Mouse (Mus musculus): ENCODE data around the gene Dusp5. TPM values are rescaled to one million over a fixed set of nuclear protein-coding genes. Genes with fewer than 3 reads are reported as not detected.

Gene Dusp5
- total and polyA plus RNA-seq, 2 experiments from 2014 or later = 9.8 to 26.0 TPM

DNA sequence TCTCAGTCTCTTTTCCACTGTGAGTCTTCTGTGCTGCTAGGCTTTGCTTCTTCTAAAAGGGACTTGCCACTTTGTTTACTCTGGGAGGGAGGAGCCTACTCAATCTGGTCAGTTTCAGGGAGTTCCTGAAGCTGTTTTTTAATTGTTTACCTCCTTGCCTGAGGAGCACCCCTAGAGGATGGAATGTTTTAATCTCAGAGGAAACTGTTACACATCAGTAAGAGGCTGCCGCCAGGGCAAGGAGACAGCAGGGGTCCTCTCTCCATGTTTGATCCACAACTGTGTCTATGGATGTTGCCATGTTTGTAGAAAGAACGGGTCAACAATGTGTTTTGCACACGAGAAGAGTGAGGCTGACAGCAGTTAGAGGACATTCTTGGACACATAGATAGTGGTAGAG lies 31.5 kb downstream of the Dusp5 start:
- Histone ChIP-seq H3K4me3 (ENCODE audit: low read length) (no peak overlapping the region), H3K27me3 (ENCODE audit: insufficient read depth, low read length) (no peaks in the 10 kb centered on the region), H3K27ac (no peak overlapping the region), H3K36me3 (ENCODE audit: insufficient read depth, low read length) (no peaks in the 10 kb centered on the region), H3K9me3 (ENCODE audit: low read length) (no peaks in the 10 kb centered on the region), H3K4me1 (ENCODE audit: insufficient read depth, low read length) (no peaks in the 10 kb centered on the region; the same call in 1 of the 2 replicates), H3K4me2 (ENCODE audit: low read depth, low read length) (no peak overlapping the region), H3K9ac (replicated peaks; ENCODE audit: low read length) (no peak overlapping the region)
- no peak for DNase-seq (ENCODE audit: low spot score)
- ATAC-seq = no peak
- 79% methylated on average over 3 of the region's 3 CpGs for WGBS
- TF ChIP-seq CTCF (IDR thresholded peaks at IDR 0.05; ENCODE audit: low read depth) = no peak

DNA sequence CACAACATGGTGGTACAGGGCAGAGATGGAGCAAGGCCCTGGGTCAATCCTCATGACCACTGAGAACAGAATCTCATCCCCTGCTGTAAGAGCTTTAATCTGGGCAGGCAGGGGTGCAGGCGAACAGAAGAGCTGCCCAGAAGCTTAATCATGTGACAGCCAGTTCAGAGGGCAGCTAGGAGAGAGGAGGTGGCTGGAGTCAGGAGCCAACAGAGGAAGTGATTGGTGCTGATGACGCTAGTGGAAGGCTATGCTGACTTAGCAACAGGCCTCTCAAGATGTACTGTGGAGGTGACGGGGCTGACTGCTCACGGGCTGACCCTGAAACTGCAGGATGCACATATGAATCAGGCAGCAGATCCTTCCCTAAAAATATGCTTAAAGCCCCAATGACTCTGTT lies 35.3 kb downstream of the Dusp5 start:
- TF ChIP-seq CTCF (IDR thresholded peaks at IDR 0.05; ENCODE audit: low read depth) = no peak
- 62% methylated on average over 4 of the region's 4 CpGs for WGBS
- Histone ChIP-seq H3K4me3 (ENCODE audit: low read length) (no peak overlapping the region), H3K4me1 (ENCODE audit: insufficient read depth, low read length) (no peaks in the 10 kb centered on the region), H3K4me2 (ENCODE audit: low read depth, low read length) (no peak overlapping the region), H3K27ac (no peak overlapping the region), H3K27me3 (ENCODE audit: insufficient read depth, low read length) (no peaks in the 10 kb centered on the region), H3K9ac (replicated peaks; ENCODE audit: low read length) (no peak overlapping the region), H3K9me3 (ENCODE audit: low read length) (no peaks in the 10 kb centered on the region), H3K36me3 (ENCODE audit: insufficient read depth, low read length) (no peaks in the 10 kb centered on the region)
- ATAC-seq = no peak
- DNase-seq (ENCODE audit: low spot score) = no peak

DNA sequence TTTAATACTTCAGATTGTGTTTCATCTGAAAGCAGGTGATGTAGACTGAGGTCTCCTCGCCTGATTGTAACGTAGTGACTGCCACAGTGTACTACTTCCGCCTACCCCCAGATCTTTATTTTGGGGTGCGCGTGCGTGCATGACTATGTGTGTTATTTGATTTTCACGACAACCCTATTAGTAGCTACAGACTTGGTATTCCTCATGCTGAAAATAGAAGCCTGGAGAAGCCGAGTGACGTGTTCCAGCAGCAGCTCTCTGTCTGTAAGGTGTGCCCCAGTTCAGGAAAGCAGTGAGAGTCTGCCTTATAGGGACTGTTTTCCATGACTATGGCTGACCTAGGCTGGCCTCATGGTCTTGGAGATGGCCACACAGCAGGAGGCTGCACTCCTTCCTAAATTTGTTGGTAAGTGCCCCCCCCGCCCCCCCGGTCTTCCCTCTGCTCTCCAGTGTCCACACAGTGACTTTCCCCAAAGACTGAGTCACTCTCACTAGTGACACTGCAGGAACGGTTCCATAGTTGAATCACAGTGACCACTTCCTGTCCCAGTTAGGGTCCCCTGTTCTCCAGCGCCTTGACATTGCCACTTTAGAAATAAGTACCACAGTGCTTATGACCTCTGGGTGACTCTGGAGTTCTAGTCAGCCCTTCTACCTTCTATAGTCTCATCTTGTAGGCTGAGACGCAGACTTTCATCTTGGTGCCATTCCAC lies 36.8 kb downstream of the Dusp5 start:
- DNase-seq (ENCODE audit: low spot score) = no peak
- Histone ChIP-seq H3K4me2 (ENCODE audit: low read depth, low read length) (no peak overlapping the region), H3K9me3 (ENCODE audit: low read length) (no peaks in the 10 kb centered on the region), H3K9ac (replicated peaks; ENCODE audit: low read length) (no peak overlapping the region), H3K27me3 (ENCODE audit: insufficient read depth, low read length) (no peaks in the 10 kb centered on the region), H3K36me3 (ENCODE audit: insufficient read depth, low read length) (no peaks in the 10 kb centered on the region), H3K4me3 (ENCODE audit: low read length) (no peak overlapping the region), H3K27ac (no peak overlapping the region), H3K4me1 (ENCODE audit: insufficient read depth, low read length) (no peaks in the 10 kb centered on the region)
- no peak for ATAC-seq
- WGBS = 89% methylated on average over 14 of the region's 14 CpGs
- no peak for TF ChIP-seq CTCF (IDR thresholded peaks at IDR 0.05; ENCODE audit: low read depth)

DNA sequence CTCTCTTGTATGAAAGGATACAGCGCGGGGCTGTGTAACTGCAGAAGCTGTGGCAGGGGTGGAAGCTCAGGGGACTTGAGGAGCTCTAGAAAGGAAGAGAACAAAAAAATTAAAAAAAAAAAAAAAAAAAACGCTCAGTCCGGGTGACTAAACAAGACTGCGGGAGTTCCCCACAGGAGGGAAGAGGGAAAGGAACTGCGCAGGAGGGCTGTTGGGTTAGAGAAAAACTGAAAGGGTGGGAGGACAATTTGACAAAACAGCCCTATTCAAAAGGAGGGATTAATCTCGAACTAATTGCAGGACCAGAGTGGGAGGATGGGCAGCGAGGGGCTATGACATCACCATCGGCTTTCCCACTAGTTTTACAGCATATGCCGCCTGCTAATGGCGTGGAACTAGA lies 39.0 kb downstream of the Dusp5 start:
- TF ChIP-seq CTCF (IDR thresholded peaks at IDR 0.05; ENCODE audit: low read depth) = no peak
- Histone ChIP-seq H3K4me3 (ENCODE audit: low read length) (no peak overlapping the region), H3K27me3 (ENCODE audit: insufficient read depth, low read length) (no peaks in the 10 kb centered on the region), H3K4me2 (ENCODE audit: low read depth, low read length) (peak overlapping the region; percentile 30; the same call in 1 of the 2 replicates), H3K9ac (replicated peaks; ENCODE audit: low read length) (no peak overlapping the region), H3K4me1 (ENCODE audit: insufficient read depth, low read length) (no peaks in the 10 kb centered on the region), H3K9me3 (ENCODE audit: low read length) (no peaks in the 10 kb centered on the region), H3K27ac (no peak overlapping the region), H3K36me3 (ENCODE audit: insufficient read depth, low read length) (no peaks in the 10 kb centered on the region)
- ATAC-seq (no peak), DNase-seq (ENCODE audit: low spot score) (no peak)
- WGBS = 11% methylated on average over 11 of the region's 11 CpGs

DNA sequence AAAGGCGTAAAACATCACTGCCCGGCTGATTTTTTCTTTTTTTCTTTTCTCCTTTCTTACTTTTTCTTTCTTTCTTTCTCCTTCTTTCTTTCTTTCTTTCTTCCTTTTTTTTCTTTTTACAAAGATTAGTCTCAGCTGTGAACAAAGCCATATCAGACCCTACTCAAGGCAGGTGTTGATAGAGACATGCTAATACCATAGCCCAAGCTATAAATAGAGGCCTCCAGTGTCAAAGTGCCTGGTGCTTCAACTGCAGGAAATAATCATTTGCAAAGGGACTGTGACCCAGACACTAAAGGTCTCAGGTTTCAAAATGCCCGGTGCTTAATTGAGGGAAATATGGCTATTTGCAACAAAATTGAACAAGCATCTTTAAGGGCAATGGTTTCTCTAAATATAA lies 39.6 kb downstream of the Dusp5 start:
- Histone ChIP-seq H3K9me3 (ENCODE audit: low read length) (no peaks in the 10 kb centered on the region), H3K4me2 (ENCODE audit: low read depth, low read length) (no peak overlapping the region), H3K27me3 (ENCODE audit: insufficient read depth, low read length) (no peaks in the 10 kb centered on the region), H3K4me1 (ENCODE audit: insufficient read depth, low read length) (no peaks in the 10 kb centered on the region), H3K4me3 (ENCODE audit: low read length) (no peak overlapping the region), H3K36me3 (ENCODE audit: insufficient read depth, low read length) (no peaks in the 10 kb centered on the region), H3K27ac (no peak overlapping the region), H3K9ac (replicated peaks; ENCODE audit: low read length) (no peak overlapping the region)
- DNase-seq (ENCODE audit: low spot score) (no peak), ATAC-seq (no peak)
- WGBS = 88% methylated on average over 3 of the region's 3 CpGs
- no peak for TF ChIP-seq CTCF (IDR thresholded peaks at IDR 0.05; ENCODE audit: low read depth)

DNA sequence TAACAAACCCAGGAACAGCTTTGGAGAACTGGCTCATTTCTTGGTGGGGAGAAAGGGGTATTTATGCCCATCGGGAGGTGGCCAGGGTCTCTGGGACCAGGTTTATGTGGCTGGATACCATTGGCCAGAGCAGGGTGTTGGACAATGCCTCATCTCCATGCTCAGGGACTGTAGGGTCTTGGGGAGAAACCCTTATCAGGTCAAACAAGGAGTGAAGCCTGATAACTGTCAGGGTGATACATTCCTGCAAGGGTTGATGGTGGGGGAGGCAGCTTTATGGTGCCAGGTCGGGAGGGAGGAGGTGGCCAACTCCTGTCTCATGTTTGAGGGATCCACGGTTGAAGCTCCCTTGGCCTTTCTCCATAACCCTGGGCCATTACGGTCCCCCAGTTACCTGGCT lies 42.1 kb downstream of the Dusp5 start:
- Histone ChIP-seq H3K9ac (replicated peaks; ENCODE audit: low read length) (no peak overlapping the region), H3K4me2 (ENCODE audit: low read depth, low read length) (no peak overlapping the region), H3K4me1 (ENCODE audit: insufficient read depth, low read length) (no peaks in the 10 kb centered on the region), H3K27ac (no peak overlapping the region), H3K4me3 (ENCODE audit: low read length) (no peak overlapping the region), H3K36me3 (ENCODE audit: insufficient read depth, low read length) (no peaks in the 10 kb centered on the region), H3K27me3 (ENCODE audit: insufficient read depth, low read length) (no peaks in the 10 kb centered on the region), H3K9me3 (ENCODE audit: low read length) (no peaks in the 10 kb centered on the region)
- ATAC-seq (no peak), DNase-seq (ENCODE audit: low spot score) (no peak)
- 81% methylated on average over 4 of the region's 4 CpGs for WGBS
- TF ChIP-seq CTCF (IDR thresholded peaks at IDR 0.05; ENCODE audit: low read depth) = no peak
